Mouse (Mus musculus): ENCODE data around the gene 1810055G02Rik.

The 1810055G02Rik gene

DNA sequence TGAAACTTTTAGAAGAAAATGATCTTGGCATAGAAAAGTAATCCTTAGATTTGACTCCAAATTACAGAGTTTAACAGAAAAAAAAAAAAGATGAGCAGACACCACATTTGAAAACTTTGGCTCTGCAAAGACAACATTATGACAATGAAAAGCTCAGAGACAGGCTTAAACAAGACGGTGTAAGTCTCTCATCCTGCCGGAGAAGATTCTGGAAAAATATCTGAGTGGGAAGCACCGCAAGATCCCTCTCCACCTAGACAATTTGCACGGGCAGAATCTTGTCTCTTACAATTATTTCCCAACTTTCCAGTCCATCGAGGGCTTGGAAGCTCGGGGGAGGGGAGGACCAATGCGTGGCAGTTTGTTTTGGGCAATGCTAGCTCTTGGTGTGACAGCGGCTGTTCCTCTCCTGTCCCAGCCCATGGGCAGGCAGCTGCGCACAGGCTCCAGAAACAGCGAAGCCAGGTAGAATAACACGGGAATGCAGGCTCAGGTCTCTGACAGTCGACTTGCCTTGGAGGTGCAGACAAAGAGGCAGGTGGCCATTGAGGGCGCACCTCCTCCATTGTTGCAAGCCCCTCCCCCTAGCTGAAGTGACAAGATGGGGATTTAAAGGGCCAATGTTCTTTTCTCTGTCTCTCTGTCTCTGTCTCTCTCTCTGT, 35.9 kb downstream of the 1810055G02Rik start:
- no peak for DNase-seq (ENCODE audit: low spot score)

- no peak for DNase-seq (ENCODE audit: low spot score)
Measured at GRCm38 (mm10) chr19:3752621-3753239, 44.6 kb downstream of the 1810055G02Rik start.

GRCm38 (mm10) chr19:3753240-3753633, 45.1 kb downstream of the 1810055G02Rik start:
- DNase-seq (ENCODE audit: low spot score), result no peak

- DNase-seq (ENCODE audit: low spot score), result no peak
Measured at GRCm38 (mm10) chr19:3753738-3754137, 45.6 kb downstream of the 1810055G02Rik start.

DNA sequence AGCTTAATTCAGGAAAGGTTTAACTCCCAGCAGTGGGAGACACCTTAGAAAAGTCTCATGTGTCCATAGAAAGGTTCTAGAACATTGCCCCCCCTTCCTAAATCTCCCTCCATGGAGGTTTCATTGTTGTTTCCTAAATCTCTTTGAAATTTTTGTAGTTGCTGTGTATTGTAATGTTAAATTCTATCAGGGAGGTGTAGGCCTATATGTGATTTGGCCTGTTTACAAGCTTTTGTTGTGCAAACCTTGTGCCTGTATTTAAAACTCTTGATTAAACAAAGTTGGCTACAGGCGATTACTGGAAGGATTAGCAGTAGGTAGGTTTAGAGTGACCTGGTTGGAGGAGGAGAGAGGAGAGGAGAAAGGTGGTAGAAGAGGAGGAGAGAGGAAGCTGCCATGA, 49.8 kb downstream of the 1810055G02Rik start:
- no peak for DNase-seq (ENCODE audit: low spot score)

- DNase-seq (ENCODE audit: low spot score), result no peak
Measured at GRCm38 (mm10) chr19:3765221-3765820, 57.2 kb downstream of the 1810055G02Rik start.

DNA sequence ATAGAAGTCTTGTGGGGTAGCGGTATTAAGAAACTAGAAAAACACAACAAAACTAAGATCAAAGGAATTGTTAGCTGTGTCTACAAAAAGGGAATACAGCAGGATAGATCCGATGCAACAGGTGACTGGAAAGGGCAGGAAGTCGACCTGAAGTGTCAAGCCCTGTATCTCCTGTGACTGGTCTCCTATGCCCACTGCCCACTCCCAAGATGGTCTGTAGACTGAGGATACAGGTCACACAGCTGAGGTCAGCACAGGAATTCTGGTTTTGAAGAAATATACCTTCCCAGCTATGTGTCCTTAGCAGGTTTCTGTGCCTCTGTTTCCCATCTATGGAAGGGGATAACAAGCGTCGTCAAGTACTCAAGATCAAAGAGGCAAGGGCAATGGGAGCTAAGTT, 58.3 kb downstream of the 1810055G02Rik start:
- no peak for DNase-seq (ENCODE audit: low spot score)

GRCm38 (mm10) chr19:3767276-3767780, 59.2 kb downstream of the 1810055G02Rik start, which contains the start of gene Kmt5b:
Kmt5b (plus strand) TSS chr19:3767421.
- DNase-seq (ENCODE audit: low spot score), result peak; percentile 45

Measured in spleen, adult 12 weeks (tissue).